Mouse (Mus musculus) embryo, embryonic 10 days (tissue): ENCODE data around the gene Myo6.
A peak's percentile ranks its signal among the peaks of the same experiment; 100 is the strongest.

Source experiments
- DNase-seq: peaks from one replicate; pipeline ENCODE4 v3.0.0-alpha.2; 2015; ENCODE audit warnings: low spot score

Gene Myo6

GRCm38 (mm10) chr9:80237184-80237799, 72.5 kb downstream of the Myo6 start:
- DNase-seq: no peak

DNA sequence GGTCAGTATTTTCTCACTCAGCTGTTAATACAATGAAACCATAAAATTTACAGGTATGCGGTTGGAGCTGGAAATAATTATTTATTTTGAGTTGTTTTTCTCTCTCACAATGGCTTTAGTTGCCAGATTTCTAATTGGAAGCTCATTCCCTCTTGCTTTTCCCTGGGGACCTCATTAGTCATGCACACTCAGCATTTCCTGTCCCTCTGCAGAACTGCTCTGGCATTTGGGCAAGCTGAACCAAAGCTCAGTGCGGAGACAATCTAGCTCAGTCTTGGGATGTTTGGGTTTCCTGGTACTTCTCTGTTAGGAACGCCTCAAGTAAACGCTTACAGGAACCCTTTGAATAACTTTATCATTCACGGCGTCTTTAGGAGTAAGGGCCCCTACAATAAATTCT, 76.9 kb downstream of the Myo6 start:
- peak; percentile 22 for DNase-seq

DNA sequence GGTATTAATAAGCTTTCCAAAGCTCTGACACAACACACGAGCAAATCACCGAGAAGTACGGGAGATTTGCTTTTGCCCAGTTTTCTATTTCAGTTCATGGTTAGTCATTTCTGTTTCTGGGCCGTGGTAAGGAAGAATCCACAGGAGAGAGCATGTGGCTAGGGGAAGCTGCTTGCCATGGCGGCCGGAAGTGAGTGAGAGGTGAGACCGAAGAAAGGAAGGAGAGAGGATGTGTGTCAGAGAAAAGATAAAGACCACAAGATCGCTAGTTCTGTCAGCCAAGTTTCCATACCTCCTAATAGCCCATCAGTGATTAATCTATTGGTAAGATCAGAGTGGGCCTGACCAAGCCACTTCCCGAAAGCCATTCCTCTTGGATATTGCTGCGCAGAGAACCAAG, 87.3 kb downstream of the Myo6 start:
- no peak for DNase-seq

DNA sequence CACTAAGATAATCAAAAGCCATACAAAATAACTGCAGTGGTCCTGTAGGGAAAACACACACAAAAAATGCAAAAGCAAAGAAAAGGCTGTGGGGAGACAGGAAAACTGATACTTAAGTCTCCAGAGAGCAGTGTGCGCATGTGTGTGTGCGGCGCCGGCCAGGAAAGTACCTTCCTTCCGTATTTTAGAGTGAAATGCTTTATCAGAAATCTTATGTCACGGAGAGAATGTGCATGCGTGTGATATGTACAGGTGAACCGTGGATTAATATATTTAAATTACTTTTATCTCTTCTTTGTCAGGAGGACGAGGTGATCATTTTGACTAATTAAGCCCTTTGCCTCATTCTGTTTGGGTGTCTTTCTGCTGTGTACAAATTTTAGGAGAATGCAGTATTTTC, 88.4 kb downstream of the Myo6 start:
- no peak for DNase-seq

- DNase-seq: no peak
Measured at GRCm38 (mm10) chr9:80256561-80256960, 91.7 kb downstream of the Myo6 start.

GRCm38 (mm10) chr9:80258396-80258795, 93.6 kb downstream of the Myo6 start:
- no peak for DNase-seq

DNA sequence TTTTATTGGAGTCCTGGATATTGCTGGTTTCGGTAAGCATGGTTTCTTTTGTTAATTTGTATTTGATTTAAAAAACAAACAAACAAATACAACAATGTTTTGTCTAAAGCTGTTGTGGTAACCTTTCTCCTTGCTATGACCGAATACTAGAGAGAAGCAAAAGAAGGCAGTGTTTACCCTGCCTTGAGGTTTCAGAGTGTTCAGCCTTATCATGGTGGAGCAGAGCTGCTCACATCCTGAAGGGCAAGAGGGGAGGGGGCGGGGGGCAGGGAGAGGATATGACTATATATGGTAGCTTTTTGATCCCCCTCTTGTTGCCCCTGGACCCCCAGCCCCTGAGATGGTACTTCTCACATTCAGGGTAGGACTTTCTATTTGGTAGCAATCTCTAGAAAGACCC, 96.1 kb downstream of the Myo6 start:
- DNase-seq: no peak

DNA sequence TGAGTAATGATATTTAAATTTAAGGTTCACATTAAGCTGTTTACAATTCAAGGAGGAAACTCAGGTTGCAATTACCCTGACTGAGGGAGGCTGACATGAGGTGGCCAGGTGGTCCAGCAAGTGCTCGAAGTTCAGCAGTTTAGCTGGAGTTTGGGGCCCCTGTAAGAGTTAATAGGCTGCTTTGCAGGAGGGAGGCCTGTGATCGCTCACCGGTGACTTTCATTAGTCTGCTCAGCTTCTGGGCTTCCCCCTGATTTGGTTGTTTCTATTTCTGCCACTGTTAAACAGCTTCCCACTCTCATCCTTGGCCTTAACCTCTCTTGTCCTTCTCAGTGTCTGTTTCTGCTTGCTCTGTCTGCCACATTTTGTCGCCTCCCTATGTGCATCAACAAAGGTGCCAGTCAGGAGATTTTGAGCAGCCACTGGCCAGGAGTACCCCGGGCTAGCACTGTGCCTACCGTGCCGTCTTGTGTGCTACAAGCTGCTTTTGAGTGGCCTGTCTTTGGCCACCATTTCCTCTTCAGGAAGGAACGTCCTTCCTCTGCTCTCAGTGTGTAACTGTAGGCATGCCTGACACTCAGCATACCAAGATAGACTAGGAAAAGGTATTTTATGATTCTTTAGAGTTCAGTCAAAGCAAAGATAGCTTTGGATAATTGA, 97.7 kb downstream of the Myo6 start:
- DNase-seq: peak; percentile 23

DNA sequence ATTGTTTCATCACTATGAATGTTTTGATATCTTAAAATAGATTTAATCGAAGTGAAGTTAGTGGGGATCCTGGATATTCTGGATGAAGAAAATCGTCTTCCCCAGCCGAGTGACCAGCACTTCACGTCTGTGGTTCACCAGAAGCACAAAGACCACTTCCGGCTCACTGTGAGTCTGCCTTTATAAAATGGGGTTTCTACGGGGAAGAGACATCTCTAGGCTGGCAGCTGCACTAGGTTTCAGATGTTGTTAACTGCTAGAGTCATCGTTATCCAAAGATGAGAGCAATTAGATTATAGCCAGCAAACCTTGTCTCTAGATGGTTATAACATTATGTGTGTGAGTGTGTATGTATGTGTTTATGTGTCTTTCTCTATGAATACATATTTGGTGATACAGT, 101.3 kb downstream of the Myo6 start:
- no peak for DNase-seq

DNA sequence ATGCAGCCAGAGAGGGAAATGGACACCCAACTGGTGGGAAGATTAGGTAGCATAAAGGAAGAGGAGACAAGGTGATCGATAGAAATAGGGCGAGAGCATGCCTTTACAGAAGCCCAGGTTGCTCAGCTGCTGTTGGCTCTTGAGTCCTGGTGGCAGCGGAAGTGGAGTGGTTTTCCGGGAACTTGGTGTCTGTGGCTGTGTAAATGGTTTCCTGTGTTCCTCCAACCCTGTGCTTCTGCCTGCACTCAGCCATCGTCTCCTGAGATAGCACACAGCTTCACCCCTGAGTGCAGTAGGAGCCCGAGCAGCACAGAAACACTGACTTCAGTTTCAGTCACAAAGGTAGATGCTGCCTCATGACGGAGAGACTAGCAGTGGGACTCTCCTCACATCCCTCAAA, 101.7 kb downstream of the Myo6 start:
- no peak for DNase-seq

- no peak for DNase-seq
Measured at GRCm38 (mm10) chr9:80269596-80269995, 104.8 kb downstream of the Myo6 start.

DNA sequence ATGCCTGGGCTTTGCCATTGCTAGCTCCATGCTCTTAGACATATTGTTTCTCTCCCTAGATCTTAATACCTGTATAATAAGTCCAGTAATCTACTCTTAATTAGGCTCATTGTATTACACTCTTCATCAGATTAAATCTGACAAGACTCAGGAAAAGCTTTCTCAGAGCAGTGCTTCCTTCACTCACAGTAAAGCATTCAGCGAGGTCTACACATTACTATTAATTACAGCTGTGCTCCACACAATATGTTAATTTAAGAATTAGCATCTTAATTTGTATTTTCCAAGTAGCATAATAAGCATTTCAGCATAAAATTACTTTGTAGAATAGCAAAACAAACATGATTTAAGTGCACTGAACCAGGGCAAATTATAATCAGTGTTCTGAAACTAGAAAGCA, 108.1 kb downstream of the Myo6 start:
- DNase-seq: no peak

- DNase-seq: no peak
Measured at GRCm38 (mm10) chr9:80275053-80275771, 110.4 kb downstream of the Myo6 start.

DNA sequence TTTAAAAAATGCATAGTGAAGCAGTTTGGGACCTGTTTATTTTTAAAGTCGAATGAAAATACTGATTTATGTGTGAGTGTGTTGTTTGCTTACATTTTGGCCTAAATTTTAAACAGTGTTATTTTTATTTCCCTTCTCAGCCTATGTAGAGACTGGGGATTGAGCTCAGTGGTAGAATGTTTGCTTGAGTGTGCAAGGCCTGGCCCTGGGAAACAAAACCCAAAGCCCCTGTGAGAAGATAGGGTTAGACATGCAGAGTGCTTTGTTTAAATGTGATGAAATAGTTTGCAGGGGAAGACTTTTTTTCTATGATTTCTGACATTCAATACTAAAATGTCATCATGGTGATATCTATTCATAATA, 110.9 kb downstream of the Myo6 start:
- DNase-seq: no peak

DNA sequence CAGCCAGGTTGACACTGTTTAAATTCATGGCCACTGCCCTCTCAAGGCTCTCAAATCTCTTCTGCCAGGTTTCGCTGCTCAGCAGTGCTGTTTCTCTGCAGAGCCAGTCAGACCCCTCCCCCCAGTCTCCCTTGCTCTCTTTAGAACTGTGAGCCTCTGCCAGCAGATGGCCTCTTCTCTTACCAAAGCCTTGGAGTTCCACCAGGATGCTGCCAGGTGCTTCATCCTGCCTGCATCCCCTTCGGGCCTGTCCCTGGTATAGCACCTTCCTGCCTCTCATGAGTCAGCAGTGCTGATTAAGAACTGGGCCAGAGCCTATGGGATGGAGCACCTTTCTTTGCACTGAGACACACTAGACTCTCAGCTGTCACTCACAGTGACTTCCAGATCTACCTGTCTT, 112.3 kb downstream of the Myo6 start:
- no peak for DNase-seq

GRCm38 (mm10) chr9:80277770-80278169, 112.9 kb downstream of the Myo6 start:
- DNase-seq: no peak

DNA sequence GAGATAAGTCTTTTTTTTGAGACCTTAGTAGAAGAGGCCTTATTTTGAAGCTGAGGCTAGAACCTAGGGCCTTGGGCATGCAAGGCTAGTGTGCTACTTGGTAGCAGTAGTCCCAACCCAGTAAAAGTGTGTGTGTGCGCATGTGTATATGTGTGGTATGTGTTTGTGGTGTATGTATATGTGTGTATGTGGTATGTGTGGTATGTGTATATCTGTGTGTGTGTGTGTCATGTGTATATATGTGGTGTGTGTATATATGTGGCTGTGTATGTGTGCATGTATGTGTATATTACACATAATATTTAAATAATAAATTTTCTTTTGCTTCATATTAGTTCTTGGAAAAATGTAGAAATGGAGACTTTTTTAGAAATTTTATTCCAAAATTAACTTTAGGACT, 115.9 kb downstream of the Myo6 start:
- DNase-seq: no peak

DNA sequence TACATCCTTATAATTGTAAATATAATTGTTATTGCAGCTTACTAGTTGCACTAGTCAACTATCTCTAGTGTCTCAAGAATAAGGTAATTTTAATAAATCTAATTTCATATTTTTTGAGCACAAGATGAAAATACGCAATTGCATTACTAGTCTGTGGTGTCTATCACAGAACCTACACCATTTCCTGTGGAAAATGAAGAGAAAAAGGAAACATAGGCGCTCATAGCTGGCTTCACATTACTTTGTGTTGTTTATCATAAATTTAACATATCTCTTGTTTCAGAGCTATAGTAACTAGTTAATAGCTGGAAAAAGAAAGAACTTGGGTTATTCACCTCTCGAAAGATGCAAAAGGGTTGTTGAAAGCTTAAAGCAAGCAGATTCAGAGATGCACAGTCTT, 117.6 kb downstream of the Myo6 start:
- no peak for DNase-seq

GRCm38 (mm10) chr9:80284539-80285174, 119.8 kb downstream of the Myo6 start:
- DNase-seq: no peak

- no peak for DNase-seq
Measured at GRCm38 (mm10) chr9:80286845-80287244, 122.0 kb downstream of the Myo6 start.

DNA sequence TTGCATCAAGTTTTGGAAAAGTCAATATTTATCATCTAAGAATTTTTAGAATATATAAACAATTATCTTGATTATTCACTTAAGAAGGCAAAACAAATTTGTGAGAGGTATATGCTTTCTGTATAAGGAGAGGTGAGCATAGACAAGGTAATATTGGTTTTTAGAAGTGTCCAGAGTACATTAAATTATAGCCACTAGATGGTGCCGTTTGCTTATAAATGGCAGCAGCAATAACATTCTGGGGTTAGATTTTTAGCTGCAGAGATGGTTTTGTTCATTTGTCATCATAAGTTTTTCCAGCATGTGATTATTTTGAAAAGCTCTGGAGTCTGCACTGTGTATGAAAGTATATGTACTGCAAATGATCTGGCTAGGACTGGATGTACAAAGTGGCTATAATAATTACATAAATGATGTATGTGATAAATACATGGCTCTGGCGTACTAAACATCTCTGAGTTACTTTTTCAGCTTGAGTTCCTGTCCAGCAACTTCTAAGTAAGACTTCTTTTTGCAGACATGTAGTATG, 128.3 kb downstream of the Myo6 start:
- peak; percentile 60 for DNase-seq

DNA sequence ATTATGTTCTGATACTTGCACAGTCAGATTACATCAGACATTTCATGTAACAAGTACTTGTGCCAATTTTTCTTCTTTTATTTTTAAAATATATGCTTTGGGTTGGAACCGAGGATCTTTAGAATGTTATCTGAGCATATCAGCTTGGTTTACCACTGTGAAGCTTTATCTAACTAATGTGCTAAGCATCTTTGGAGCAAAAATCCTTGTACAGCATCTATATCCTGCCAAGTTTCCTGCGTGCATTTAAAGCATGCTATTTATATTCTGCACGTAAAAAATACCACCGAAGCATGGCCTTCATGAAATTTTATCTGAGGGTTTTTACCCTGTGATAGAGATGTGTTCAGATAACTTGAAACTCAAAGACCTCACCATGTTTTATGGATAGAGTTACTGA, 131.3 kb downstream of the Myo6 start:
- DNase-seq: no peak

- DNase-seq: no peak
Measured at GRCm38 (mm10) chr9:80299031-80299430, 134.2 kb downstream of the Myo6 start.
